Mouse (Mus musculus) thymus, postnatal 10 days (tissue): ENCODE data around the gene Ucp2.

Experiments
- DNase-seq, 2 experiments: peaks; one replicate each; pipeline ENCODE4 v3.0.0; 2021; ENCODE audit warnings: low spot score in 2 of 2

Gene Ucp2

GRCm38 (mm10) chr7:100493117-100493483 is at the start of gene Ucp2:
Gene Ucp2 (plus strand): TSS chr7:100493337.
- peak; percentile 94 to 98 for DNase-seq

DNA sequence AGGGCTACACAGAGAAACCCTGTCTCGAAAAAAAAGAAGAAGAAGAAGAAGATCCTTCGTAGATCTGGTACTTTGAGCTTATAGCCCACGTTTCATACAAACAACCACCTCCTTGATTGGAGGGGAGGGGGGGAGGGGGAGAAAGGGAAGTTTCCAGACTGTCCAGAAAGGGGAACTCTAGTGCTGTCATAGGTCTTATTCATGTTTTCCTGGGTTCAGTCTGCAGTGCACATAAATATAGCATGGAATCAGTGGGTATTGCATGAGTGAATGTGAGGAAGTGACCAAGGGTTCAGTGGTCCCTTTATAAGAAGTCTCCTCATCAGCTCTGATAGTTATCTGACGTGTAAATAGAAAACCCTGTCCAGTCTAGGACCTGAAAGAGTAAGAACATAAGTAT is 49.4 kb upstream of the Ucp2 start:
- no peak for DNase-seq

DNA sequence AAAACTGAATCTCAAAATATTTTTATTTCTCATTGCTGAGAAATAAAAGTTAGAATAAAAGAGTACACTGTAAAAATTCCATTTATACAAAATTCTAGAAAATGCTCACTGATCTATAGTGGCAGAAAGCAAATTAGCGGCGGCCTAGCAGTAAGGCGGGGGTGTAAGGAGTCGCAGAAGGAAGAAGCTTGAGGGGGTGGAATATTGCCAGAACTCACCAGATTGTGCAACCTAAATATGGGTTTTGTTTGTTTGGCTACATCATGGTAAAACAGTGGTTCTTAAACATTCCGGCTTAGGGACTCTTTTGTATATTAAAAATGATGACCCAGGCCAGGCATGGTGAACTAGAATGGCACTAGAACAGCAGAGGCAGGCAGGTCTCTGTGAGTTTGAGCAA is 46.9 kb upstream of the Ucp2 start:
- DNase-seq: no peak

- DNase-seq: no peak
Observed at GRCm38 (mm10) chr7:100448530-100448929, 44.6 kb upstream of the Ucp2 start.

GRCm38 (mm10) chr7:100448985-100449384 is 44.2 kb upstream of the Ucp2 start:
- DNase-seq: no peak

- no peak for DNase-seq
Observed at GRCm38 (mm10) chr7:100458153-100458552, 35.0 kb upstream of the Ucp2 start.

GRCm38 (mm10) chr7:100459862-100460261 is 33.3 kb upstream of the Ucp2 start:
- no peak for DNase-seq

DNA sequence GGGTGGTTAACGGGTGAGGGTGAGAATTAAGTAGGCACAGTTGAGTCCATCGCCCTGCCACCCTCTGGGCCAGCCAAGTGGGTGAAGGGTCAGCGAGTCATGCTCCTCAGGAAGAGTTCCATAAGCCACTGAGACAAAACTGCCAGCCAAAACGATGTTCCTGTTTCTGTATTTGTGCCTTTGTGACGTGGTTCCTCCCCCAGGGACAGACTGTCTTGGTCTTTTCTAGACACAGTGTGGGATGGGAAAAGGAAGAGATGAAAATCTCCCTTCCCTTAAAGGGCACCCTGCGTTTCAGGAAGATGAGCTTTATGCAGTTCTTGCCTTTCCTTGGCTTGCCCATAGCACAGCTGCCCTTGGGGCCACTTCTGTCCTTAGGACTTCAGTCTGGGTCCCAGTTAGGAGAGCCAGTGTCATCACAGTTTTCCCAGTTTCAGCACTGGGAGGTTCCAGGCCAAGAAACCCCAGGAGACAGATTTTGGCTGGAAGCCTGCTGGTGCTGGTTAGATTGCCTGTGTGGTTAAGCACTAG is 31.5 kb upstream of the Ucp2 start:
- DNase-seq: no peak

- no peak for DNase-seq
Observed at GRCm38 (mm10) chr7:100463194-100463593, 29.9 kb upstream of the Ucp2 start.

DNA sequence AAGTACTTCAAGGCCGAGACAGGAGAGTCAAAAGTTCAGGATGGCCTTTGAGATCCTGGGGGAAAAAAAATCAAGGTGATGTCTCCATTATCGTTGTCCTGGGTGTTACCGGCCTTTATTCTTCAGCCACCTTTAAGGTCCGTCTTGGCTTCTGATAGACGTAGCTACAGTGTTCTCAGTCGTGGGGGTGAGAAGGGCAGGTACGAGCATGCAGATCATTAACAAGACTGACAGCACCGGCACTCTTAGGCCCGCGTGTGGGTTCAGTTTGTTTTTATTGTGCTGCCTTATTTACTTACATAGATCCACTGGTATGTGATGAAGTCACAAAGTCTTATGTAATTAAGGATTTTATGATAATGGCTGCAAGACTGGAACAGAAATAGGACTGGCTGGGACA is 29.4 kb upstream of the Ucp2 start:
- DNase-seq: no peak

DNA sequence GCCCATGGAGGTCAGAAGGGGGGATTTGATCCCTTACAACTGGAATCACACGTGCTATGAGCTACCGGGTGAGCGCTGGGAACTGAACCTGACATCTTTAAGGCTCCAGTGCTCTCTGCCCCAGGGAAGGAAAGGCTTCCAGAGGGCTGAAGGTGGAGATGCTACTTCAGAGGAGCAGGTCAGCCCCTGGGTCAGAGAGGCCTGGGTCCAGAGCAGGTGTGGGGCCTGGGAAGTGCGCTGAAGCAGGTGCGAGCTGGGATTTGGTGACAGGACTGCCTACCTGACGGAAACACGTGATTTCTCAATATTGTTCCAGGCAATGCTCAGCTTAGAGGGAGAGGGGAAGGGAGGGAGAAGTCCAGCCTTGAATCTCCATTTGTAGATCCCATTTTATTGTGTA is 28.9 kb upstream of the Ucp2 start:
- no peak for DNase-seq

DNA sequence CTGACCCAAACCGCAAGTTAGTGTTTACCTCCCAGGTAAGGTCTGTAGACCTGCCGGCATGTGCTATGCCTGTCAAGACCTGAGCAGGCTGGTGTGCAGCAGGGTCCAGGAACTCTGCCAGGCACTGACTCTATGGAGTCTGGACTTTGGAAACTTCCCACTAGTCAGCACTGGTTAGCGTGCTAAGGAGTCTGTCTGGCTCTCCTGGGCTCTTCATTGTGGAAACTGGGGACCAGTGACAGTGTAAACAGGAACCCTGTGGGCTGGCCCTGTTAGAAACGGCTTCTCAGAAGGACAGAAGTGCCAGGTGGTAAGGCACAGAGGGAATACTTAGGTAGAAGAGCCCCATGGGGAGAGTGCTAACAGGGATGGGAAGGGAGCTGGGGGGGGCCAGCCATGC is 27.9 kb upstream of the Ucp2 start:
- DNase-seq: no peak

GRCm38 (mm10) chr7:100465656-100466309 is 27.4 kb upstream of the Ucp2 start:
- DNase-seq: no peak

DNA sequence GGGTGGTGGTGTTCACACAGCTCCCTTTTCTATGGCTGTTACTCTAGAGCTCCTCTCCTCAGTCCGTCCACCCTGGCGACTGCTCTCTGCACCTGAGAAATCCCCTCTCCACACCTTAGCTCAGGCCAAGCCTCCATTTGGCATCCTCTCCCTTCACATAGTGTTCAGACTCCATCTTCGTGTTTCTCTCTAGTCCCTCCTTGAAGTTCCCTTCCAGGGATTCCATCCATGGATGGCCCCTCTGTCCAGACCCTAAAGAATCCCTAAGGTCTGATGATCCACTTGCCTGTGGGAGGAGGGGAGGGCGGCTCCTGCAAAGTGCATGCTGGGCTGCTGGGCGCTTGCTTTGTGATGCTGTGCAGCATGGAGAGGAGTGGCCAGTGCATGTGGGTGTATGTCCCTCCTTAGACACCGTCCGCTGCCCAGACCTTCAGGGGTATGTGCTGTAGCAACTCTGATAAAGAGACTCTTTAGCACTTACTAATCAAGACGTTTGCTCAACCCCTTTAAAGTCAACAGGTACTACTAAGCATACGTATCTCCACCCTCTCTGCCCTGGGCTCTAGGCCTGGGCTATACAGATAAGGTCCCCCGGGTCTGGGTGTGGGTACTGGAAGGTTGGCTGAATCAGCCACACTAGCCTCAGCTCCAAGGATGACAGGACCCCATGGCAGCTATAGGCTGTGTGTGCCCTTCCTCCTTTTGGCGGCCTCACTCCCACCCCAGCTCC is 26.2 kb upstream of the Ucp2 start:
- DNase-seq: no peak

DNA sequence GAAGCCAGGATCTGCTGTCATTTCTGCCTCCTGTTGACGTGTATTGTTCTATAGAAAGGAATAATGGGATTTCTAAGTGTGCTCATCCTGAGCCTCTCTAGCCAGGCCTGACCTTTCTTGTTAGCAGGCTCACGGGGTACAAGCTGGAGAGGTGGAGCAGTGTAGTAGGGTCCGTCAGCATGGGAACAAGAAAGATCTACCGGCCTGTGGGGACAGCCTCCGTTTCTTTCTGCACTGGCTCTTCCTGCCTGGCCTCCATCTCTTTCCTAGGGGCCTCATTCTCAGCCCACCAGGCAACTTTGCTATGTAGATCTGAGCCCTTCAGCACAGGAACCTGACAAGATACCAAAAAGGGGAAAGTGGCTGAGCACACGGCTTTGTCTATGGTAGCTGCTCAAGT is 24.4 kb upstream of the Ucp2 start:
- DNase-seq: no peak

GRCm38 (mm10) chr7:100469502-100469901 is 23.6 kb upstream of the Ucp2 start:
- no peak for DNase-seq

GRCm38 (mm10) chr7:100470796-100471406 is 22.2 kb upstream of the Ucp2 start:
- DNase-seq: no peak

DNA sequence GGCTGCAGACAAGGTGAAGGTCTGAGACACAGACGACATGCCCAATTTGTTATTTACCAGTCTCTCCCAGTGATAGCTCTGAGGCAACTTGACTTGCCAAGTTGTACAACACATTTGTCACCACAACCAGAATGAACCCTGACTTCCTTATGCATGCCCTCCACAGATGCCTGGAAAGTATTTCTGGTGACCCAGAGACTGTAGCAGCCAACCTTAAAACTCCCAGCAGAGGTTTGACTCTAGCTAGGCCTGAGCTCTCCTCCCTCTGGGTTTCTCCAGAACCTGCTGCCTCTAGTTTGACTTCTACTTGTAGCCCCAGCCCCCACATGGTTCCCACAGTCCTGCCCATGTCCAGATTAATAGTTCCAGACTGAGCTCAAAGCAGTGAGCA is 21.7 kb upstream of the Ucp2 start:
- no peak for DNase-seq

DNA sequence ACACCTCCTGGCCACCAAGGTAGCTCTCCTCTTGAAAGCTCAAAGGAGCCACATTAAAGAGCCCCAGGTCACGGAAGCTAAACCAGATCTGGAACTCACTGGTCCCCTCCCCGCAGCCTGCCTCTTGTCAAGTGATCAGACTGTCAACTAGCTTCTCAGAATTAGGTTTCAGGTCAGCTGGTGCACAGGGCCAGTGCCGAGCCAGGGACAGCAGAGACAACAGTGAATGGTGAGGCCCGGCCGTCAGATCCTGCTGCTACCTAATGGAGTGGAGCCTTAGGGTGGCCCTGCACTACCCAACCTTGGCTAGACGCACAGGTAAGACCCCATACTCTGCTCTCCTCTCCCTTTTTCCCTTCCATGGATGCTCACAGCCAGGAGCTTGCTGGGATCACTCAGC is 20.4 kb upstream of the Ucp2 start, which contains the start of gene Ucp3:
TSS of gene Ucp3 (plus strand) at position 214 of the 400 bp plus-strand sequence.
- DNase-seq: no peak

DNA sequence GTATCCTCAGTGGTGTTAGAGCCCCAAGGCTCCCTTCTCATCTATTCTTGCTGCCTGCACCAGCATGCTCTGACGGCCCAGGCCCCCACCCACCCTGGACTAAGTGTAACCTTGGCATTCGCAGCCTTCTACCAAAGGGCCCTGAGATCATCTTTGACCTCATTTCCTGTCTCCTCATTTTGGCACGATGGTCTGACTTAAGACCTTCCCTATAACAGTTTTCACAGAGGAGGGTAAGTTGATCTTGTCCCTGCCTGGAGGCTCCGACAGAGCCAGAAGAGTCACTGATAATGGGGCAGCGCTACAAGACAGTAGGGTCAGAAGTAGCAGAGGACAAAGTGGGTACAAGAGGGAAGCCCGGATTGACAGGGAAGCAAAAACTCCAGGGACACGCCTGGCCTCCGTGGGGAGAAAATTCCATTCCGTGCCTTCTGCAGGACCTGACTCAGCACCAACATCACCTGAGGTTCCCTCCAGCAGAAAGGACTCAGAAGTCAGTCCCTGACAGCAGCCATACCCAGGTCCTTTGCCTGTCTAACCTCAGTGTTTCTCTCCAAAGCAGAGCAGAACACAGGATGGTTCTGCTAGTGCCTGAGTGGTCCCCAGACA is 19.2 kb upstream of the Ucp2 start:
- no peak for DNase-seq

- no peak for DNase-seq
Observed at GRCm38 (mm10) chr7:100474680-100475079, 18.5 kb upstream of the Ucp2 start.

GRCm38 (mm10) chr7:100479100-100479822 is 13.9 kb upstream of the Ucp2 start:
- DNase-seq: no peak
